Mouse (Mus musculus): ENCODE measurements around the gene Tgoln1.

DNA sequence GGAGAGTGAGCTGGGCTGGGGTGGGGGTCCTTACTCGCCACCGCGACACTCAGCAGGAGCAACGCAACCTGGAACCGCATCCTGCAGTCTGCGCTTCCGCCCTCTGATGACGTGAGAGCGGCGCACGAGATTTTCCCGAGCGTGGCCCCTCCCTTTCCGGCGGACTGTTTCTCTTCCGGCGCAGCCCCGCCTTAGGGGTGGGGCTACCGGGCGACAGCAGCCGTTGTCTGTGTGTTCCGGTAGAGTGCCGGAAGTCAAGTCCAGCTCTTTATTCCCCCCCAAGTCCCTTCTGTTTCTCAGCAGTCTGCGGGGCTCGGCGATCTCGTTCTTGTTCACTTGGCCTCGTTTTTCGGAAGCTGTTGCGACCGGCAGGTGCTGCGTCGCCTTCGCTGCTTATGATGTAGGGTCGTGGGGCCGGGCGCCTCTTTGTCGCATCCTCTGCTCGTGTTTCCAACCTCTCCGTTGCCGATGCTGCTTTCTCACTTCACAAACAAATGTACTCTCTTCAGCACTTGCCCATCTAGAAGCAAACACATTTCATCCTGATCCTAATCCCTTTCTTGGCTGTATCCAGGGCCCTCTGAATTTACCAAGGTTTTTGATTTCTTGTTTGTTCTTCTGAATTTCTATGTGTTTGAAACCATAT lies at the start of gene Tgoln1:
- TF ChIP-seq GATA1 (IDR thresholded peaks at IDR 0.05; ENCODE audit: low read length) = no peak
- TF ChIP-seq TAL1 (IDR thresholded peaks at IDR 0.05; ENCODE audit: low read length) = no peak
